Mouse (Mus musculus) small intestine, adult 2 months (tissue): Measurements from ENCODE around the gene Vps52.

Experiments
- CTCF ChIP-seq: fragments of 200-500 bp; IDR thresholded peaks from 2 replicates; pipeline ENCODE4 v1.5.1; 2012; ENCODE audit warnings: low read depth, mild to moderate bottlenecking, control low read depth, inconsistent platforms, low read length, moderate library complexity, mixed read lengths; ENCODE audit not compliant: insufficient replicate concordance, insufficient read length; ENCODE audit errors: extremely low read depth
- POLR2A ChIP-seq: fragments of 200-500 bp; IDR thresholded peaks from 2 replicates; pipeline ENCODE4 v1.6.1; 2012; ENCODE audit warnings: low read depth, mild to moderate bottlenecking, control low read depth, inconsistent platforms, low read length, moderate library complexity

GRCm38 (mm10) chr17:33995651-33996050 lies 40.0 kb downstream of the Vps52 start:
- TF ChIP-seq POLR2A: no peak
- TF ChIP-seq CTCF: no peak
